ENCODE assay signal across 12 mouse cellular contexts in genomic region chr11:24677016-24677415, GRCm38 (mm10).
"Had no signal": no experiment of that assay in that cellular context is flagged by ENCODE, and none has a peak within 500 bp of the region (broad histone marks: within the 10 kb centered on the region; RNA-seq: fewer than 3 reads in every experiment).

No protein-coding gene starts in this region.

- DNase-seq: forebrain, postnatal 0 days; gastrocnemius, postnatal 10 days; gastrocnemius, postnatal 25 days; heart, adult 18-20 months; heart, postnatal 10 days; heart, postnatal 4 days; kidney, adult 18-20 months; kidney, adult 8-10 months; kidney, postnatal 10 days; kidney, postnatal 25 days; kidney, postnatal 4 days; liver had no signal
